Mouse (Mus musculus) liver, adult 2 months (tissue): ENCODE data around the gene Phlda3. TPM values are rescaled to one million over a fixed set of nuclear protein-coding genes. Genes with fewer than 3 reads are reported as not detected.

Source experiments
- DNase-seq: peaks from one replicate; pipeline ENCODE4 v3.0.0-alpha.2; 2011; ENCODE audit warnings: low read depth, low spot score; ENCODE audit errors: extremely low read depth
- H3K27ac ChIP-seq: fragments of 200-500 bp; replicated peaks from 2 replicates; pipeline ENCODE4 v1.5.1; 2012; ENCODE audit warnings: low read depth, mild to moderate bottlenecking, control low read depth, inconsistent platforms, low read length; ENCODE audit not compliant: insufficient read depth
- H3K27me3 ChIP-seq: fragments of 200-500 bp; 2 replicates; pipeline ENCODE4 v1.6.1; 2012; ENCODE audit warnings: mild to moderate bottlenecking, moderate library complexity, low read length, inconsistent platforms; ENCODE audit not compliant: control insufficient read depth, insufficient read depth
- H3K36me3 ChIP-seq: fragments of 200-500 bp; 2 replicates; pipeline ENCODE4 v1.6.1; 2012; ENCODE audit warnings: low read length, inconsistent platforms; ENCODE audit not compliant: control insufficient read depth, insufficient read depth
- H3K4me1 ChIP-seq: fragments of 200-500 bp; 2 replicates; pipeline ENCODE4 v1.6.1; 2011; ENCODE audit warnings: low read length; ENCODE audit not compliant: control insufficient read depth, insufficient read depth
- H3K4me3 ChIP-seq: fragments of 200-500 bp; 2 replicates; pipeline ENCODE4 v1.5.1; 2011; ENCODE audit warnings: low read depth, mild to moderate bottlenecking, control low read depth, low read length, moderate library complexity; ENCODE audit not compliant: insufficient read depth
- H3K79me2 ChIP-seq: fragments of 200-500 bp; 2 replicates; pipeline ENCODE4 v1.6.1; 2012; ENCODE audit warnings: inconsistent platforms, mild to moderate bottlenecking, low read length, moderate library complexity; ENCODE audit not compliant: control insufficient read depth, insufficient read depth
- H3K9ac ChIP-seq: fragments of 200-500 bp; 2 replicates; pipeline ENCODE4 v1.6.1; 2012; ENCODE audit warnings: low read depth, mild to moderate bottlenecking, control low read depth, inconsistent platforms, low read length
- CTCF ChIP-seq: fragments of 200-500 bp; IDR thresholded peaks from 2 replicates; pipeline ENCODE4 v1.5.1; 2011; ENCODE audit warnings: low read depth, low read length, control low read depth
- POLR2A ChIP-seq: fragments of 200-500 bp; IDR thresholded peaks from 2 replicates; pipeline ENCODE4 v1.6.1; 2011; ENCODE audit warnings: low read length, control low read depth; ENCODE audit not compliant: insufficient read depth; ENCODE audit errors: extremely low read depth
- WGBS: fragments of 180-500 bp; shearing (Covaris S2); methylation state at CpG from one replicate; pipeline ENCODE4 v1.1.7; 2018; 5-methylcytosine and 5-hydroxymethylcytosine counted together
- polyA plus RNA-seq: library from polyadenylated mRNA; depleted of rRNA; stranded (reverse); fragments of >200 nt; gene quantifications from 2 replicates; pipeline ENCODE4 v1.2.3, GENCODE M21; 2012
- total RNA-seq: library from RNA; depleted of rRNA; stranded (reverse); fragments of >200 nt; gene quantifications from 2 replicates; pipeline ENCODE4 v1.2.3, GENCODE M21; 2014

Phlda3 gene
- total and polyA plus RNA-seq, 2 experiments, result 1.7 to 1.8 TPM

GRCm38 (mm10) chr1:135752737-135753348 is 13.1 kb upstream of the Phlda3 start:
- Histone ChIP-seq H3K4me3 (no peak overlapping the region), H3K36me3 (no peaks in the 10 kb centered on the region), H3K79me2 (no peaks in the 10 kb centered on the region), H3K9ac (no peak overlapping the region), H3K27me3 (no peaks in the 10 kb centered on the region), H3K4me1 (no peaks in the 10 kb centered on the region), H3K27ac (no peak overlapping the region)
- DNase-seq, result peak; percentile 72
- no peak for TF ChIP-seq POLR2A
- peak; percentile 99 for TF ChIP-seq CTCF
- 19% methylated on average over 10 of the region's 10 CpGs for WGBS

GRCm38 (mm10) chr1:135755287-135755686 is 10.6 kb upstream of the Phlda3 start:
- no peak for DNase-seq
- no peak overlapping the region for H3K27ac ChIP-seq
- no peak overlapping the region for H3K4me3 ChIP-seq
- 72% methylated on average over 9 of the region's 9 CpGs for WGBS
- no peaks in the 10 kb centered on the region for H3K27me3 ChIP-seq
- H3K36me3 ChIP-seq, result no peaks in the 10 kb centered on the region
- no peaks in the 10 kb centered on the region for H3K79me2 ChIP-seq
- no peaks in the 10 kb centered on the region for H3K4me1 ChIP-seq
- TF ChIP-seq POLR2A, result no peak
- no peak for TF ChIP-seq CTCF
- H3K9ac ChIP-seq, result no peak overlapping the region

- Histone ChIP-seq H3K4me1 (no peaks in the 10 kb centered on the region), H3K9ac (no peak overlapping the region), H3K4me3 (no peak overlapping the region), H3K27ac (no peak overlapping the region), H3K27me3 (no peaks in the 10 kb centered on the region), H3K79me2 (no peaks in the 10 kb centered on the region), H3K36me3 (no peaks in the 10 kb centered on the region)
- no peak for DNase-seq
- WGBS, result 56% methylated on average over 3 of the region's 3 CpGs
- TF ChIP-seq POLR2A (no peak), CTCF (no peak)
Observed at GRCm38 (mm10) chr1:135755913-135756312, 10.0 kb upstream of the Phlda3 start.

GRCm38 (mm10) chr1:135757287-135757686 is 8.6 kb upstream of the Phlda3 start:
- no peak overlapping the region for H3K4me3 ChIP-seq
- no peak for DNase-seq
- TF ChIP-seq CTCF (no peak), POLR2A (no peak)
- H3K79me2 ChIP-seq, result no peaks in the 10 kb centered on the region
- H3K27ac ChIP-seq, result no peak overlapping the region
- H3K4me1 ChIP-seq, result no peaks in the 10 kb centered on the region
- H3K27me3 ChIP-seq, result no peaks in the 10 kb centered on the region
- H3K9ac ChIP-seq, result no peak overlapping the region
- WGBS, result 74% methylated on average over 8 of the region's 8 CpGs
- no peaks in the 10 kb centered on the region for H3K36me3 ChIP-seq

- H3K27ac ChIP-seq, result no peak overlapping the region
- DNase-seq, result no peak
Observed at GRCm38 (mm10) chr1:135759685-135760084, 6.2 kb upstream of the Phlda3 start.

GRCm38 (mm10) chr1:135760216-135760615 is 5.7 kb upstream of the Phlda3 start:
- no peaks in the 10 kb centered on the region for H3K4me1 ChIP-seq
- H3K4me3 ChIP-seq, result no peak overlapping the region
- 66% methylated on average over 8 of the region's 8 CpGs for WGBS
- no peaks in the 10 kb centered on the region for H3K36me3 ChIP-seq
- DNase-seq, result no peak
- H3K27ac ChIP-seq, result no peak overlapping the region
- no peaks in the 10 kb centered on the region for H3K27me3 ChIP-seq
- H3K9ac ChIP-seq, result no peak overlapping the region
- TF ChIP-seq POLR2A (no peak), CTCF (no peak)
- no peaks in the 10 kb centered on the region for H3K79me2 ChIP-seq

More at GRCm38 (mm10) chr1:135759685-135760084, 6.2 kb upstream of the Phlda3 start:
- Histone ChIP-seq H3K27me3 (no peaks in the 10 kb centered on the region), H3K4me3 (no peak overlapping the region), H3K9ac (no peak overlapping the region), H3K4me1 (no peaks in the 10 kb centered on the region), H3K36me3 (no peaks in the 10 kb centered on the region), H3K79me2 (no peaks in the 10 kb centered on the region)
- 88% methylated on average over 4 of the region's 4 CpGs for WGBS
- TF ChIP-seq CTCF (no peak), POLR2A (no peak)
